Mouse (Mus musculus): ENCODE data around the gene Cacna2d1. TPM values are rescaled to one million over a fixed set of nuclear protein-coding genes. Genes with fewer than 3 reads are reported as not detected.

Cacna2d1 gene
- polyA plus RNA-seq, 2 experiments = 0.20 to 0.22 TPM

- Histone ChIP-seq H3K27me3 (ENCODE audit: control insufficient read depth, insufficient read depth, low read length) (no peaks in the 10 kb centered on the region), H3K9ac (replicated peaks) (no peak overlapping the region), H3K27ac (no peak overlapping the region), H3K4me1 (replicated peaks; ENCODE audit: control insufficient read depth in 2 of 2, insufficient read depth in 2 of 2, low read length in 1 of 2) (no peaks in the 10 kb centered on the region), H3K9me3 (ENCODE audit: control insufficient read depth, low read length) (no peaks in the 10 kb centered on the region), H3K4me3 (ENCODE audit: insufficient read depth in 1 of 2, low read depth in 2 of 2, low read length in 2 of 2) (no peak overlapping the region), H3K36me3 (replicated peaks; ENCODE audit: control insufficient read depth, insufficient read depth, low read depth) (no peaks in the 10 kb centered on the region), H3K4me2 (ENCODE audit: low read depth) (no peak overlapping the region)
- WGBS (ENCODE audit: insufficient replicate concordance) = 45% methylated on average over 2 of the region's 2 CpGs
- DNase-seq (ENCODE audit: low read depth in 3 of 3, low spot score in 3 of 3) (no peak), ATAC-seq (ENCODE audit: insufficient read depth) (no peak)
- TF ChIP-seq EP300 (IDR thresholded peaks at IDR 0.05; ENCODE audit: low read depth) (no peak), CTCF (IDR thresholded peaks at IDR 0.05; ENCODE audit: low read depth) (no peak)
Measured at GRCm38 (mm10) chr5:16243599-16243998, 309.1 kb downstream of the Cacna2d1 start.

DNA sequence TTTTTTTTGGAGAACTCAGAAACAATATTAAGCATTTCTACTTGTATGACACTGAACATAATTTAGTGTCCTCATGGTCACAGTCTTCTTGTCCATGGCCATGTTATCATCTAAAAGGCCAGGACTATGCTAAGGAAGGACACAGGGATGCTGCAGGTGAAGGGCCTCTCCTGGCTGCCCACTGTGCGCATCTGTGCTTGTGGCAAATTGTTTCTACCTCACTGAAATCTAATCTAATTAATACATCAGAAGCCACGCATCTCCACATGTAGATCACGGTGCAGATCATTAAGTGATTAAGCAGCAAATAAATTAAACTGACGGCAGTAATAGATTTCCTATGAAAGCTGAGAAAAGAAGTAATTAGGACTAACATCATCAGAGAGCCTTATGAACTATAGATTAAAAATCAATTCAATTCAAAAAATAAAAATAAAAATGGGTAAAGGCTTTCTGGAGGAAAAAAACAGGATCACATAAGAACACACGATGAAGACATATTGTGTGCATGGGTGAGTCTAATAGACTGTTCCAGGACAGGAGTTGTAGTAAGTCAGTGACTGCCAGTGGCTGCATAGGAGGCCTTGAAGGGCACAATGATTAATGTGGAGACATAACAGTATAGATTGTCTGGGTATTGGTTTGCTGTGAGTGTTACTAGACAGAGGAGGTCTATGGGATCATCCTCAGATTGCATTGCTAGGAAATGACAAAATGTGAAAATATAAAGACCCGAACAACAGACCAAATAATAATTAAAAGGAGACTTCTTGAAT, 318.4 kb downstream of the Cacna2d1 start:
- DNase-seq (ENCODE audit: low read depth in 3 of 3, low spot score in 3 of 3) = no peak
- ATAC-seq (ENCODE audit: insufficient read depth) = no peak
- H3K9ac ChIP-seq (replicated peaks) = no peak overlapping the region
- H3K27me3 ChIP-seq (ENCODE audit: control insufficient read depth, insufficient read depth, low read length) = no peaks in the 10 kb centered on the region
- no peak overlapping the region for H3K4me3 ChIP-seq (ENCODE audit: insufficient read depth in 1 of 2, low read depth in 2 of 2, low read length in 2 of 2)
- no peaks in the 10 kb centered on the region for H3K36me3 ChIP-seq (replicated peaks; ENCODE audit: control insufficient read depth, insufficient read depth, low read depth)
- no peaks in the 10 kb centered on the region for H3K9me3 ChIP-seq (ENCODE audit: control insufficient read depth, low read length)
- TF ChIP-seq CTCF (IDR thresholded peaks at IDR 0.05; ENCODE audit: low read depth) (no peak), EP300 (IDR thresholded peaks at IDR 0.05; ENCODE audit: low read depth) (no peak)
- no peaks in the 10 kb centered on the region for H3K4me1 ChIP-seq (replicated peaks; ENCODE audit: control insufficient read depth in 2 of 2, insufficient read depth in 2 of 2, low read length in 1 of 2)
- H3K27ac ChIP-seq = no peak overlapping the region
- no peak overlapping the region for H3K4me2 ChIP-seq (ENCODE audit: low read depth)
- 55% methylated on average over 6 of the region's 6 CpGs for WGBS (ENCODE audit: insufficient replicate concordance)

GRCm38 (mm10) chr5:16253768-16254167, 319.3 kb downstream of the Cacna2d1 start:
- no peak overlapping the region for H3K27ac ChIP-seq
- WGBS (ENCODE audit: insufficient replicate concordance) = 57% methylated on average over 1 of the region's 1 CpGs
- no peak overlapping the region for H3K9ac ChIP-seq (replicated peaks)
- H3K4me2 ChIP-seq (ENCODE audit: low read depth) = no peak overlapping the region
- H3K36me3 ChIP-seq (replicated peaks; ENCODE audit: control insufficient read depth, insufficient read depth, low read depth) = no peaks in the 10 kb centered on the region
- H3K4me1 ChIP-seq (replicated peaks; ENCODE audit: control insufficient read depth in 2 of 2, insufficient read depth in 2 of 2, low read length in 1 of 2) = no peaks in the 10 kb centered on the region
- no peak for ATAC-seq (ENCODE audit: insufficient read depth)
- no peak overlapping the region for H3K4me3 ChIP-seq (ENCODE audit: insufficient read depth in 1 of 2, low read depth in 2 of 2, low read length in 2 of 2)
- TF ChIP-seq EP300 (IDR thresholded peaks at IDR 0.05; ENCODE audit: low read depth) = no peak
- no peak for TF ChIP-seq CTCF (IDR thresholded peaks at IDR 0.05; ENCODE audit: low read depth)
- no peaks in the 10 kb centered on the region for H3K9me3 ChIP-seq (ENCODE audit: control insufficient read depth, low read length)
- no peaks in the 10 kb centered on the region for H3K27me3 ChIP-seq (ENCODE audit: control insufficient read depth, insufficient read depth, low read length)
- DNase-seq (ENCODE audit: low read depth in 3 of 3, low spot score in 3 of 3) = no peak

GRCm38 (mm10) chr5:16265385-16265784, 330.9 kb downstream of the Cacna2d1 start:
- H3K9me3 ChIP-seq (ENCODE audit: control insufficient read depth, low read length) = no peaks in the 10 kb centered on the region
- H3K27me3 ChIP-seq (ENCODE audit: control insufficient read depth, insufficient read depth, low read length) = no peaks in the 10 kb centered on the region
- ATAC-seq (ENCODE audit: insufficient read depth) (no peak), DNase-seq (ENCODE audit: low read depth in 3 of 3, low spot score in 3 of 3) (no peak)
- no peak overlapping the region for H3K9ac ChIP-seq (replicated peaks)
- H3K27ac ChIP-seq = no peak overlapping the region
- H3K4me1 ChIP-seq (replicated peaks; ENCODE audit: control insufficient read depth in 2 of 2, insufficient read depth in 2 of 2, low read length in 1 of 2) = no peaks in the 10 kb centered on the region
- TF ChIP-seq CTCF (IDR thresholded peaks at IDR 0.05; ENCODE audit: low read depth) = no peak
- no peak for TF ChIP-seq EP300 (IDR thresholded peaks at IDR 0.05; ENCODE audit: low read depth)
- no peaks in the 10 kb centered on the region for H3K36me3 ChIP-seq (replicated peaks; ENCODE audit: control insufficient read depth, insufficient read depth, low read depth)
- no peak overlapping the region for H3K4me3 ChIP-seq (ENCODE audit: insufficient read depth in 1 of 2, low read depth in 2 of 2, low read length in 2 of 2)
- no peak overlapping the region for H3K4me2 ChIP-seq (ENCODE audit: low read depth)
- WGBS (ENCODE audit: insufficient replicate concordance) = 51% methylated on average over 6 of the region's 6 CpGs

DNA sequence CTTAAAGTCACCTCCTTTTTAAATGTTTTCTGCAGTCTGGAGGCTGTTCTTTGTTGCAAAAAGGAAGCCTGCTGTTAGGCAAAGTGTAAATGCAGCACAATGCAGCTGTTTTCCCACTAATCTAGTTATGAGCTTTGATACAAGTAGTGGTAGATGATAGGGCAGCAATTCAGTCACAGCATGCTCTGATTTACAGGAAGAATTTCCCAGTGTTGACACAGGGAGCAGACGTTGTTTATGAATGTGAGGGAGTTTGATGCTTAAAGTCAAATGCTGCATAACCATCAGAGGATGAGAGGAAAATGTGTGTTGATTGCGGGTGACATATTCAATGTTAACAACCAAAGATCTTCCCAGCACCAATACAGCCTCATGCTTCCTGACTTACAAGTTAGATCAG, 342.6 kb downstream of the Cacna2d1 start:
- Histone ChIP-seq H3K4me3 (ENCODE audit: insufficient read depth in 1 of 2, low read depth in 2 of 2, low read length in 2 of 2) (no peak overlapping the region), H3K27me3 (ENCODE audit: control insufficient read depth, insufficient read depth, low read length) (no peaks in the 10 kb centered on the region), H3K36me3 (replicated peaks; ENCODE audit: control insufficient read depth, insufficient read depth, low read depth) (no peaks in the 10 kb centered on the region), H3K27ac (no peak overlapping the region), H3K9ac (replicated peaks) (no peak overlapping the region), H3K4me2 (ENCODE audit: low read depth) (no peak overlapping the region), H3K4me1 (replicated peaks; ENCODE audit: control insufficient read depth in 2 of 2, insufficient read depth in 2 of 2, low read length in 1 of 2) (no peaks in the 10 kb centered on the region), H3K9me3 (ENCODE audit: control insufficient read depth, low read length) (no peaks in the 10 kb centered on the region)
- ATAC-seq (ENCODE audit: insufficient read depth) (no peak), DNase-seq (ENCODE audit: low read depth in 3 of 3, low spot score in 3 of 3) (no peak)
- no peak for TF ChIP-seq CTCF (IDR thresholded peaks at IDR 0.05; ENCODE audit: low read depth)
- TF ChIP-seq EP300 (IDR thresholded peaks at IDR 0.05; ENCODE audit: low read depth) = no peak
- 41% methylated on average over 2 of the region's 2 CpGs for WGBS (ENCODE audit: insufficient replicate concordance)

All from liver, embryonic 14.5 days (tissue).